Mouse (Mus musculus) bone marrow macrophage, adult 2 months (primary cell): ENCODE results near the gene Kat6b.

Experiments
- CTCF ChIP-seq: IDR thresholded peaks from 2 replicates; pipeline ENCODE4 v1.5.1; 2012; ENCODE audit warnings: low read depth, mild to moderate bottlenecking, low read length, moderate library complexity
- POLR2A ChIP-seq: IDR thresholded peaks from 2 replicates; pipeline ENCODE4 v1.6.1; 2012; ENCODE audit warnings: mild to moderate bottlenecking, low read depth, low read length, borderline replicate concordance

DNA sequence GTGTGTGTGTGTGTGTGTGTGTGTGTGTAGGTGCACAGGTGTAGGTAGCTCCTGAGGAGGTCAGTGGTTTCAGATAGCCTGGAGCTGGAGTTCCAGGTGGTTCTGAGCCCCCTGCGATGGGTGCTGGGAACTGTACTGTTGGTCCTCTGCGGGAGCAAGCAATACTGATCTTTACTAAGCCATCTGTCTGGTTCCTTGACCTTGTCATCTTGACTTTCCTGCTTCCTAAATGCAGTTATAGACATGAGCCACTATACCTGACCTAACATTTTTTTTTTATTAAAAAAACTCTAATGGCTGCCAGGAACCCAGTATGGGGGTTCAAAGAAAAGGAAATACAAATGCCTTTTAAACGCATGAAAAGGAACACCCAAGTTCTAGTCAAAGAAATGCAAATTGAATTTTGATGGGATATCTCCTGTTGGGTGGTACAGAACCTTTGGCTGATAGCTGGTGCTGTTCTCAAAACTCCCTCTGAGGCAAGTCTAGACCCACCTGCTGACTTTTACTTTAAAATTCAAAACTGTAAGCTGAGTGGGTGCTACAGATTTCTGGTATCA, 4.8 kb downstream of the Kat6b start:
- TF ChIP-seq CTCF, result no peak
- TF ChIP-seq POLR2A, result no peak
